Mouse (Mus musculus) B cell, adult 62 days (primary cell): Measurements from ENCODE around the gene Eif3c. TPM values are rescaled to one million over a fixed set of nuclear protein-coding genes. Genes with fewer than 3 reads are reported as not detected.

ENCODE experiments used
- total RNA-seq: library from RNA; stranded (reverse); gene quantifications from 4 replicates; pipeline ENCODE4 v1.2.4, GENCODE M21; 2023

Eif3c gene
- 130 to 146 TPM (median 143 TPM) in 4 replicates for total RNA-seq

GRCm38 (mm10) chr7:126566094-126566765 is at the start of gene Eif3c:
Gene Eif3c (minus strand): TSS chr7:126566411.

GRCm38 (mm10) chr7:126594862-126595561 is 28.8 kb upstream of the Eif3c start, which contains the start of gene Il27:
Gene Il27 (minus strand): TSS chr7:126594941.

GRCm38 (mm10) chr7:126585717-126586116 is 19.5 kb upstream of the Eif3c start, which contains the start of gene Cln3:
Gene Cln3 (minus strand): TSS chr7:126585817.

DNA sequence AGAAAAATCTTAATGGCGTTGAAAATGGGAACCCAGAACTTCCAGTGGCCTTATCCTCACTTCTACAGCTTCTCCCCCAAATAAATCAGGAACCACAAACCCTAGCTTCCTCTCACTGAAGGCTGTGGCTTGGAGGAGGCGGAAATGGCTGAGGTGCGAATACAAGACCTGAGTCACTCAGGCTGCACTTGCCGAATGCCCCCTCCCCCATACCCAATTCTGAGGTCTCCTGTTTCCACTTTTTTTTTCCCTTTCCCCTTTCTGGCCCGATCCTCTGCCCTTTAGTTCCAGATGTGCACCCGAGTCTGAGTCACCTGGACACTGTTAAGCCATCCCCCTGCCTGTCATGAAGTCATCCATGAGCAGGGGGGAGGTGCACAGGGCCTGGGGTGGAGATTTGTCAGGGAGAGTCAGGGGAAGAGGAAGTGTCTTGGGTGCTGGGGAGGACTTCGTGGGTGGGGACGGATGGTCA is 18.3 kb upstream of the Eif3c start, which contains the start of gene Apobr:
Gene Apobr, plus strand, starts transcription at position 437 of the 472 bp plus-strand sequence.

GRCm38 (mm10) chr7:126503273-126503878 is 62.8 kb downstream of the Eif3c start, which contains the start of gene Atxn2l:
Gene Atxn2l (minus strand): TSS chr7:126503437.

Other genes with a start within 250 kb of the Eif3c start
- gene Lat, start 196.8 kb downstream of the Eif3c start, total RNA-seq: 3.4 to 5.0 TPM (median 4.2 TPM) in 4 replicates
- gene Spns1, start 189.0 kb downstream of the Eif3c start, total RNA-seq: 63.0 to 68.9 TPM (median 66.1 TPM) in 4 replicates
- gene Nfatc2ip, start 169.7 kb downstream of the Eif3c start, total RNA-seq: 27.8 to 30.2 TPM (median 28.4 TPM) in 4 replicates
- gene Cd19, start 151.5 kb downstream of the Eif3c start, total RNA-seq: 1,144 to 1,180 TPM (median 1,152 TPM) in 4 replicates
- gene Rabep2, start 137.7 kb downstream of the Eif3c start, total RNA-seq: 118 to 128 TPM (median 120 TPM) in 4 replicates
- 0.15 to 0.72 TPM (median 0.34 TPM) in 4 replicates for gene Atp2a1, start 103.3 kb downstream of the Eif3c start, total RNA-seq
- 69.8 to 81.3 TPM (median 71.0 TPM) in 4 replicates for gene Sh2b1, start 91.0 kb downstream of the Eif3c start, total RNA-seq
- gene Tufm, start 79.0 kb downstream of the Eif3c start, total RNA-seq: 46.5 to 61.1 TPM (median 51.6 TPM) in 4 replicates
- gene Atxn2l, start 63.0 kb downstream of the Eif3c start, total RNA-seq: 208 to 212 TPM (median 210 TPM) in 4 replicates
- 1.7 to 3.9 TPM (median 2.4 TPM) in 4 replicates for gene Apobr, start 18.5 kb upstream of the Eif3c start, total RNA-seq
- gene Cln3, start 19.4 kb upstream of the Eif3c start, total RNA-seq: 60.3 to 80.2 TPM (median 76.1 TPM) in 4 replicates
- gene Il27, start 28.5 kb upstream of the Eif3c start, total RNA-seq: not detected in 4 replicates
- not detected in 4 replicates for gene Nupr1, start 64.5 kb upstream of the Eif3c start, total RNA-seq
- 56.8 to 72.7 TPM (median 63.1 TPM) in 4 replicates for gene Sgf29, start 82.9 kb upstream of the Eif3c start, total RNA-seq
- 0.46 TPM in 1 of 4 replicates, not detected in the others for gene Sult1a1, start 110.0 kb upstream of the Eif3c start, total RNA-seq
- 90.9 to 132 TPM (median 97.6 TPM) in 4 replicates for gene Bola2, start 129.0 kb upstream of the Eif3c start, total RNA-seq
- 4.7 to 6.0 TPM (median 5.2 TPM) in 4 replicates for gene Slx1b, start 129.4 kb upstream of the Eif3c start, total RNA-seq
- 1,245 to 1,260 TPM (median 1,252 TPM) in 4 replicates for gene Coro1a, start 141.4 kb upstream of the Eif3c start, total RNA-seq
- gene Mapk3, start 193.2 kb upstream of the Eif3c start, total RNA-seq: 42.9 to 46.2 TPM (median 43.3 TPM) in 4 replicates
- gene Gdpd3, start 199.9 kb upstream of the Eif3c start, total RNA-seq: 2.3 to 5.6 TPM (median 3.7 TPM) in 4 replicates
- 220 to 232 TPM (median 230 TPM) in 4 replicates for gene Ypel3, start 210.5 kb upstream of the Eif3c start, total RNA-seq
- gene Tbx6, start 215.1 kb upstream of the Eif3c start, total RNA-seq: 7.8 to 8.8 TPM (median 8.4 TPM) in 4 replicates
- gene Ppp4c, start 226.1 kb upstream of the Eif3c start, total RNA-seq: 252 to 268 TPM (median 266 TPM) in 4 replicates
- gene Fam57b, start 231.3 kb upstream of the Eif3c start, total RNA-seq: 0.33 TPM in 1 of 4 replicates, not detected in the others